Mouse (Mus musculus) thymus, adult 18-20 months (tissue): Measurements from ENCODE around the gene Foxd4.
"Not testable (repeated sequence)": the region's sequence is repeated elsewhere in the genome, so short reads cannot be mapped to it uniquely, and the experiment has no call there.

Experiments
- DNase-seq, 2 experiments: peaks; one replicate each; pipeline ENCODE4 v3.0.0; 2022; ENCODE audit warnings: mixed read lengths in 2 of 2

The Foxd4 gene

DNA sequence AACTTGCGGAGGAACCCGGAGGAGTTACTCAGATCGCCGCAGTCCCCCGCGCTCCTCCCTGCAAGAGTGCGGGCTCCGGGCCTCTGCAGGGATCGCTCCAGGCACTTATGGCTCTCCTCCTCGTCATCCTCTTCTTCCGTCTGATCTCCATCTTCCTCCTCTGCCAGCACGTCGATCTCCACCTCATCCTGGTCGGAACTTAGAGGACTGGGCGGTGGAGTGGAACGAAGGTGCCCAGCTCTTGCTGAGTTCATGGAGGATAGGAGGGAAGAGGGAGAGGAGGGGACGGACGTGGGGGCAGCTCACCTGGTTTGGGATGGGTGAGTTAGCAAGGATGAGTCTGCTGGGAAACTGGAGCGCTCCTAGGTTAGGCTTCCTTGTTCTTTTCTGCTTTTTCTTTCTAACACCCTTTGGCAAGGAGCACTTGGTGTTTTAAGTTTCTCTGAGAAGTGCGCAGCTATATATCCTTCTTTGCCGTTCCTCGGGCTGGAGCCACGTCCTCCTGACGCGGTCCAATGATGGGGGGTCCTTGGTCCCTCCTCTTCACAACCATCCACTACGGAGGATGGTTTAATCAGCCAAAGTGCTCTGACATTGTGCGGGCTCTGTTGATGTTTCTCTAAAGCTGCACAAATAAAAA is at the start of gene Foxd4:
Gene Foxd4 (minus strand): TSS at position 617 of the 640 bp plus-strand sequence.
- DNase-seq = no peak

DNA sequence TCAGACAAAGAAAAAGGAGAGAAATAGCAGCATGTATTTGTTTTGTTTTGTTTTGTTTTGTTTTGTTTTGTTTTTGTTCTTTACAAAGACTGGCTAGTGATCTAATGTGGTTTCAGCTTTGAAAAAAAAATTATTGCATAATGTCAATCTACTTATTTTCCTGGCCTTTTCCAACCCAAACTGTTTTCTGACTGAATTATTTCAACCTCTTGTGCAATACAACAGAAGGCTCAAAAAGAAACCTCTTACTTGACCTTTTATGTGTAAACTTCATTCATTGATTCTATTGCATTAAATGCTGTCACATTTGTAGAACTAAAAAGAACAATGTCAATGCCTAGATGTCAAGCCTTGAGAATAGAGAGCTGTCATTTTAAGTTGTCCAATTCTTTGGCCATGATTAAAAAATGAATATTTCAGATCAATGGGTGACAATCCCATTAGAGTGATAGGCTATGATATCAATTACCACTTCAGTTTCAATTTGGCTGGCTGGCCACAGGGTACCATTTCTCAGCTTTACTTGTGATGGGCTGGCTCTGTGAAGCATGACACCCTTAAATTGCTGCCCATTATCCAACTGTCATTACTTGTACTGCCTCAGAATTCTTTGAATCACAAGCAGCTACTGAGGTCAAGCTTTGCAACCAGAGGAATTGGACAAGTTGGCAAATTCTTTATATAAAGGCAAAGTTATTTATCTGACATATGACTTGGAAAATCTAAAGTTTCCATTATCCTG is 44.7 kb upstream of the Foxd4 start:
- DNase-seq = no peak

DNA sequence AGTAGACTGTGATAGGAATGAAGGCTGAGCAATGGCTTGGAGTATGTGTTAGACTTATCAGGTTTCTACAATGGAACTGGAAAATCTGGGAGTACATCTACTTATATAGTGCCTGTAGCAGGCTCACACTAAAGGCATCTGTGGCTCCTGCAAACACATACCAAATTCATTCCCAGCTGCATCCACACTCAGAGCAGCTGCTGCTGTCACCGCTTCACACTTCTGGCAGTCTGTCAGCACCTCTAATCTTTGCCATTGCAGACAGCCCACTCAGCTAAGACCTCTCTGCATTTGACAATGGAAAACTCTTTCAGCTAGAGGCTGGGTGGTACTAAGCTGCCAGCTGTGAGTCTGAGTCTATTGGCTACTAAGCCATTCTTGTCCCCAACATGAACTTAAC is 36.1 kb upstream of the Foxd4 start:
- no peak for DNase-seq

GRCm38 (mm10) chr19:24929041-24929440 is 28.0 kb upstream of the Foxd4 start:
- DNase-seq = no peak

DNA sequence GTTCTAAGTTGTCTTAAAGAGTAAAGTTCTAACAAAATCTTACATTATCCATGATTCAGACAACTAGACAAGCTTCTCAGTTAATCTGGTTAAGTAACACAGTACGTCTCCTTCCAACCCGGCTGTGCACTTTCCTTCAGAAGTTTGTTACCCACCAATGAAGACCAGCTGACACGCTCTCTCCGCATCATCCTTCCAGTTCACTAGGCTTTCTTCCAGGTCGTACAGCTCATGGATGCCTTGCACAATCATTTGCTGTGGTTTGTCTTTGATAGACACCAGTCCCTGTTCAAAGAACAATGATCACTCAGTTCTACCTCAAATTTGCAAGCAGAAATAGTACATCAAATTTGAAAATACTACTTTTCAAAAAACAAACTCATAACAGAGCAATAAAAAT is 19.9 kb upstream of the Foxd4 start:
- no peak for DNase-seq

DNA sequence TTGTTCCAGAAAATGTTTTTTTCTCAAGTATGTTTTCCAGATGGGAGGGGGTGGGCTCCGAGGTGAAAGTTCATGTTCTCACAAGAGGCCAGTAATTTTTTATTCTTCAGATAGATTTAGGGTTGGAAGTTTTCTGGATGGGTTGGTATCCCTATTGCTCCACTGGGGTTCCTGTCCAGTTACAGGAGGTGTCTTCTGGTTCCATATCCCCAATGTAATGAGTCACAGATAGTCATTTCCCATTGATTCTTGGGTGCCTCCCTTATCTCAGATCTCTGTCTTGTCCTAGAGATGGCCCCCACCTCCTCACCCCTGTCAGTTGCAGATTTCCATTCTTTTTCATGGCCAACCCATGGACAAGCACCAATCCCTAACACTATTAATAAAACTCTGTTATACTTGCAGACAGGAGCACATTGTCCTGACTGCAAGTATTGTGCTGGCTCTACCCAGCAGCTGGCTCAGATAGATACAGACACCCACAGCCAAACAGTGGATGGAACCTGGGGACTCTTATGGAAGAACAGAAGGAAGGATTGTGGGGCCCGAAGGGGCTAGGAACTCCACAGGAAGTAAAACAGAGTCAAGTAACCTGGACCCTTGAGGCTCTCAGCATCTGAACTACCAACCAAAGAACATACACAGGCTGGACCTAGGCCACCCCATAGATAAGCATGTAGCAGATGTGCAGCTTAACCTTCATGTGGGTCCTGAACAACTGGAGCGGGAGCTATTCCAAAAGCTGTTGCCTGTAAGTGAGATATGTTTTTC is 7.6 kb upstream of the Foxd4 start:
- no peak for DNase-seq

GRCm38 (mm10) chr19:24907655-24908054 is 6.7 kb upstream of the Foxd4 start:
- no peak for DNase-seq

DNA sequence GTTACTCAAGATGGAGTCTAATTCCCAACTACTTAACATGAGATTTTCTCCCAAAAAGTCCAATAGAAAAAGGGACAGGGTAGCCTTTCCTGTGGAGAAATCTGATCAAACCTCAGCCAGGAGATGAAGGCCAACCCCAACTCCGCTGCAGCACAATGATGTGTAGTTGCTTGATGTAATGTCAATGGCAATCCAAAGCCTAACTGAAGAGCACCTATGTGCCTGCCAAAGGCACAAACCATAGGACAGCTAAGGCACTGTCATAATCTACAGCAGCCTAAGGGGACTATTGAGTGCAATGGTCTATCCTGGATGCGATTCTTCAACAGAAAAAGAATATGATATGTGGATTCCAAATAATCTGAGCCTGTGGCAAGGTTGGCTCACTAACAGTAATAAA is 1.8 kb upstream of the Foxd4 start:
- no peak for DNase-seq

DNA sequence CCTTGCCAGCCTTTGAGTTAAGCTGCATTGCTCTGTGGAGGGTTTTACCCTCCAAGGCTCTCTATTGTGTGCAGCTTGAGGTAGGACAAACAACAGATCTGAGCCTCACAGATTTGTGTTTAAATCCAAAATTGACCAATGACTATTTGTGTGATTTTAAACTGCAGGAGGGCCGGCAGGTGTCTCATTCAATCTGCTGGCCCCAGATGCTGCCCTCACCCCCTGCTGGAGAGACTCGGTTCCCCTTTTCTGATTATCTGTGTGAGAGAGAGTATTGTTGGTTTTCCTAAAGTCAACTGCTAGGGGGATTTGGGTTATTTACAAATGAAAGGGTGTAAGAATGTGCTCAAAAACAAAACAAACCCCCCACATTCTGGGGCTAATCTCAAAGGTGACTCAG is 1.3 kb upstream of the Foxd4 start:
- DNase-seq = no peak

DNA sequence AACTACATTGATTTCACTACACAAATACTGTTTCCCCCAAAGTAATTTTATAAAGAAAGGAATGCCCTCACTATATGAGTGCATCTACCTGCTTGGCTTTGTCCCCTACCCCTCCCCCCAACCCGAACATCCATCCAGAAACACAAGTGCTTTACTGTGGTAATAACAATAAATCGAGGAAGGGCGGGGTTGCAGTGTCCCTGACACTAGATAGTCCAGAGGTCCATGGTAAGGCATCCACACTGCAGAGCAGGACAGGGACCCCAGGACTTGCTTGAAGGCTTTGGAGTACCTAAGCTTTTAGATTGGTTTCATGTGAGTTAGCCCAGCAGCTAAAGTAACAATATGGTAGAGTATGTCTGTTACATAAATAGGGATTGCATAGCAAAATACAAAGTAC is 669 bp upstream of the Foxd4 start:
- DNase-seq = no peak

DNA sequence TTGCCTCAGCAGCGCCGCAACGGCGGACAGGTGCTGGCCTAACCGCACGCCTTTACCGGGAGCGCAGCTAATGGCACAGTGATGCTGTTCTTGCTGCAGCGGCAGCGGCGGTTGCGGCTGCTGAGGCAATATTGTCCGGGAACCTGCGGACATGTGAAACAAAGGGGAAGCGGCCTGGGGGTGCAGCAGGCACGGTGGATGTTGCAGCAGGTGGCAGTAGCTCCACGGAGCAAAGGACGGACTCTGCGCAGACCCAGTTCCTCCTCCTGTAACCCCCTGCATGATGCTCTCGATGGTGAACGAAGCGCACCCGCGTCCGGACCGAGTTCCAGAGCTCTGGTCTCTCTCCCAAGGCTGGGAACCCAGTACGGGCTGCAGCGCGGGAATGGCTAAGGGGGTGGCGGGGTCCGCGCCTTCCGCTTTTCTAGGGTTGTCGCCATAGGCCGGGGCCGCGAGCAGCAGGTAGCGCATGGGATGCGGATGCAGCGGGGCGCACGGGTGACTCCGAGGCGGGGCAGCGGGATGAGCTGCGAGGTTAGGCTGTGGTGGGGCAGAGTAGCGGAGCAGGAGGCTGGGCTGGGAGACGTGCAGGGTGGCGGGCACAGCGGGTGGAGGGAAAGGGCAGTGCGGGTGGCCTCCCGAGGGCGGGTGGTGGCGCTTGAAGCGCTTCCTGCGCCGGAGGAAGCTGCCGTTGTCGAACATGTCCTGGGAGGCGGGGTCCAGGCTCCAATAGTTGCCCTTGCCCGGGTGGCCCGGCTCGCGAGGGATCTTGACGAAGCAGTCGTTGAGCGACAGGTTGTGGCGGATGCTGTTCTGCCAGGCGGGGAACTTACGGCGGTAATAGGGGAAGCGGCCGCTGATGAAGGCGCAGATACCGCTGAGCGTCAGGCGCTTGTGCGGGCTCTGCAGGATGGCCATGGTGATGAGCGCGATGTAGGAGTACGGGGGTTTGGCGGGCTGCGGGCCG is 1.1 kb downstream of the Foxd4 start:
- DNase-seq = no peak

DNA sequence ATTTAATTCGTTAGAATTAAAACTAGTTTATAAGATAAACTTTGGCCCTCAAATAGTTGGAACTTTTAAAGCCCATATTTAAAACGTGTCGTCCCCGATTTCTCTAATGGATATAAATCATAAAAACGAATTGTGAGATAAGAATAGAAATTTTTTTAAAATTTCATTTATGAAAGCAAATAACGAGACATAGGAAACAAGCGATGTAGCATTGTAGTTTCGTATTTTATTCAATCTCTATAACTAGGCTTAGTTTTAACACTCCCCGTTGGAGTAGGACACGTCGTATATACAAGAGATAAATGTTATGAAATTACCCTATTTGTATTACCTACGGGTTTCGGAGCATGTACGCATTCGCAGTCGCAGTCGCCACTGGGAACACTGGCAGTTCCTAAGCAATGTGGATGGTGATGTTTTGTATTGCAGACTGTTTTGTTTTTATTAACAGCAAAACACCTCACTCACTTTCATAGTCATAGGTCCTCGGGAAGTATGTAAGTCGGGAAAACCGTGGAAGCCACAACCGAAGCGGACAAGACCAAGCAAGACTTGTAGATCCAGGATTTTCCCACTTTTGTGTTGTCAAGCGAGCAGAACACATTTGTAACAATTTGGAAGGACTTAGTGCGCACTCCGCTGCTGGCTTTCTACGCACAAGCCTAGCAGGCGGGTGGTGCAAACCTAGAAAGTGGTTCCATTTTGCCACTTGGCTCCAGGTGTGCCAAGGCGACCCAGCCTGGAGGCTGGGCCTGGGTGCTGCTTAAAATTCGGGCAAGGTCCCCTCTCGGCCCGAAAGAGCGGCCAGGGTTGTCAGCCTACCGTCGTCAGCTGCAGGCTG is 2.0 kb downstream of the Foxd4 start:
- DNase-seq = no peak

DNA sequence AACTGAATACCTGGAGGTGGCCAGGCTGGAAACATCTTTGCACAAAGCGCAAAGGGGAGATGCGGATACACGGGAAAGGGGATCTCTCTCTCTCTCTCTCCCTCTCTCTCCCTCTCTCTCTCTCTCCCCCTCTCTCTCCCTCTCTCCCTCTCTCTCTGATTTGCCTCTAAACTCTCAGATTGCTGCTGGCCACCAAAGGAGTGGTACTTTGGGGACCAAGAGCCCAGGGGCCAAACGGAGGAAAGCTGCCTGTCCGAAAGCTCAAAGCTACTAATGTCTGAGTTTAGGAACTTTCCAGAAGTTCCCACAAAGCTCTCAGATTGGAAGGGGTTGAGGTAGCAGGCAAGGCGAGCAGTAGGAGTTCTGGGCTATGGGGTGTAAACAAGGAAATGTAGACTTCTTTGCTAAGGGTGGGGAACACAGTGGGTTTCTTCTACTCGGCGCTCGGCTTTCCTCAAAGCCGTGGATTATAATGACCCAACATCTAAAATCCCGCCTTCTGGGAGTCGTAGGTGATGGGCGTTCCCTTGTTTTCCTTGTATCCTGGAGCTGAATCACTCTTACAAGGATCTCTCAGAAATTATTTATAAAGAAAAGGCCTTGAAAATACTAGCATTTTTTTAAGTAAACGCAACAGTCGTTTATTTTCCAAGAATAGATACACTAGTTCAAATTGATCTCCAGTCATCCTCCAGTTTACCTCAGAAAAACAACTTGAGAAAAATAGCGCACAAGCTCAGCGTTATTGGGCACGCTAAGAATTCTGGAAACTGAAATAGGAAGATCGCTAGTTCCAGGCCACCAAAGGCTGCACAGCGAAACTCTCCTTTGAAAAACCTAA is 2.9 kb downstream of the Foxd4 start:
- no peak for DNase-seq

DNA sequence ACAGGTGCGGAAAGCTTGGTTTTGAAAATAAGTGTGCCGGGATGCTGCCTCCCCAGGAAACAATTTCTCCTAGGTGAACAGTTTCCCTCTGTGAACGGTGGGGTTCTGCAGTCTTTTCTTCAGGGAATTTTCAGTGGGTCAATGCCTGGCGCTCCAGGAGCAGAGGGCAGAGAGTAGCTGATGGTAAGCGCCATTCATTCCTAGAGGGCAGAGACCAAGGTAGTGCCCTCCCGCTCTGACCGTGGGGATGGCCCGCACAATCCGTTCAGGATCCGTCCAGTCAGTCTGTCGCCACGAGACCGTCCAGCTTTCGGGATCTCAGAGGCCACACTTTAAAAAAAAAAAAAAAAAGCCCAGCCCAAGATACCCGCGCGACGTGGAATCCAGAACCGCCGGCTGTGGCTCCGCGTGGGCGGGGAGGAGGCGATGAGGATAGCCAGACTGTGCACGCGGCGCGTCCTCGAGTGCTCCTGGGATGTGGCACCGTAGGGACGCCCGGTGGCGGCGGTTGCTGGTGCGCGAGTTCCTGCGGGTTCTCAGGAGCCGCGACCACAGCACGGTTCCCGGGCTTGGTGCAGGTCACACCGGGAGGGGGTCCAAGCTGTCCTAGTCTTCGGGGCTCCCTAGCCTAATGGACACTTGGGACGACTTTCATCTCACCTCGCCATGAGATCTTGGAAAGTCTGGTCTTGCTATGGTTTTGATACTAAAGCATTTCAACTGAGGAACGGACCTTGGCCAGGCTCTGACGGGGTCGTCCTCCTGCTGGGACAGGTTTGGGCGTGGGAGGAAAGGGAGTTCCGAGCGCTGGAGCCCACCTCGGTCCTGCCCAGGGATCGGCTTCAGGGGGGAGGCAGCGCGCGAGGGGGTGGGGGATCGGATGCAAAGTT is 3.7 kb downstream of the Foxd4 start:
- no peak for DNase-seq

DNA sequence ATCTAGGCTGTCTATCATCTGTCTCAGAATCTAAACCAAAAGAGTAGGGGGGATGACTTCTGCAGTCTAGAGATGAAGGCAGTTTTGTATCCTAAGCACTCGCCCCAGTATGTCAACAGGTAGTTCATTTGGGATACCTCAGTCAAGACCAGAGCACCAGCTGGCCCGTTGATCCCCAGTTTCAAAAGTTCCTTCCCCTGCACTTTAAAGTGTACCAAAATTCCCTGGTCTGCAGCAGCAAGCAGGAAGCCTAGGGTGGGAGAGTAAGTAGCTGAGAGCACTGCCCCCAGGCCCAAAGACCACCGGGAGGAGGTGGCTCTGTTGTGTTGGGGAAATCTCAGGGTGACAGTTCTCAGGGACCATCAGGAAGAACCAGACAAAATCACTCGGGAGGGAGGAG is 4.5 kb downstream of the Foxd4 start:
- DNase-seq = no peak

GRCm38 (mm10) chr19:24886888-24887287 is 14.1 kb downstream of the Foxd4 start:
- no peak for DNase-seq

GRCm38 (mm10) chr19:24885504-24885903 is 15.5 kb downstream of the Foxd4 start:
- no peak for DNase-seq

- no peak for DNase-seq
Measured at GRCm38 (mm10) chr19:24881237-24881636, 19.8 kb downstream of the Foxd4 start.

DNA sequence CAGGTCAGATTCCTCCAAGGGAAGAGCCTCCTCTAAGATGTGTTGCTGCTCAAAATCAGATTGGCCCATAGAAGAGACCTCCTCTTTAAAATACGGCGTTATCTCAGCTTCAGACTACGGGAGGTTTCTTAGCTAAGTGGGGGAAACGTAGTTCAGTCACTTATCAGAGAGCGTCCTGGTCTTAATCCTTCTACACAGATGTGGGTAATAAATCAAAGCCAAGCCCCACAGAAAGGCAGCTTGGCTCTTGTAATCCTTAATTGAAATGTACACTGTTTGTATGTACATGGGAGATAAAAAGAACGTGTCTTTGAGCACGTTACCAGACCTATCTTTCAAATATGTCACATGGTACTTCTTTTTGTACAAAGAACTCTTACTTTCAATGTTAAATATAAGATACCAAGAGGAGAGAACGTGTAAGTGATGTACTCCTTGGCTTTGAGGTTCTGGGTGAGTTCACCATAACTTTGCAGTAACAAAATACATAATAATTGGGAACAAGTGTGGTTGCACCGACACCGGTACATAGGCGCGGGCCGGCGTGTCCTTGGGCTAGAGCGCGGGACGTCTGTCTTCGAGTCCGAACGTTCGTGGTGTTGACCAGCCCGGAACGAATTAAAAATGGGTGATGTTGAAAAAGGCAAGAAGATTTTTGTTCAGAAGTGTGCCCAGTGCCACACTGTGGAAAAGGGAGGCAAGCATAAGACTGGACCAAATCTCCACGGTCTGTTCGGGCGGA is 25.7 kb downstream of the Foxd4 start, which contains the start of gene Gm10053:
Gene Gm10053 (plus strand): TSS at position 558 of the 742 bp plus-strand sequence.
- DNase-seq = not testable (repeated sequence)
